Mouse (Mus musculus) adrenal gland (tissue): ENCODE measurements around the gene Rbm47.
"Not testable (repeated sequence)": the region's sequence is repeated elsewhere in the genome, so short reads cannot be mapped to it uniquely, and the experiment has no call there.

ENCODE experiments used
- intact Hi-C: fragments of 180-260 bp; cut with DNase I; formaldehyde crosslinking; loops from one replicate; pipeline ENCODE4 v1.15.1; 2025
- microRNA-seq, 2 experiments: library from miRNA; unstranded; fragments of <30 nt; microRNA quantifications; one replicate each; pipeline ENCODE4; 2019

Gene Rbm47

DNA sequence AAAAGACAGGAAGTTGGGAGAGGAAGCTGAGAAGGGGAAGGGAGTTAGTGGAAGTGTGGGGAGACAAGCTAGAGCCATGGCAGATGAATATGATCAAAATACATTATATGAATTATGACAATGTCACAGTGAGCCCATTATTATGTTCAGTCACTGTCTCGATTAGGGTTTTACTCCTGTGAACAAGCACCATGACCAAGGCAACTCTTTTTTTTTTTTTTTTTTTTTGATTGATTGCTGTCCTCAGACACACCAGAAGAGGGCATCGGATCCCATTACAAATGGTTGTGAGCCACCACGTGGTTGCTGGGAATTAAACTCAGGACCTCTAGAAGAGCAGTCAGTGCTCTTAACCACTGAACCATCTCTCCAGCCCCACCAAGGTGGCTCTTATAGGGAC is 185.9 kb downstream of the Rbm47 start:
- intact Hi-C loops, result not testable (repeated sequence)

GRCm38 (mm10) chr5:65986426-65986825 is 186.5 kb downstream of the Rbm47 start:
- intact Hi-C loops, result no loop called here

DNA sequence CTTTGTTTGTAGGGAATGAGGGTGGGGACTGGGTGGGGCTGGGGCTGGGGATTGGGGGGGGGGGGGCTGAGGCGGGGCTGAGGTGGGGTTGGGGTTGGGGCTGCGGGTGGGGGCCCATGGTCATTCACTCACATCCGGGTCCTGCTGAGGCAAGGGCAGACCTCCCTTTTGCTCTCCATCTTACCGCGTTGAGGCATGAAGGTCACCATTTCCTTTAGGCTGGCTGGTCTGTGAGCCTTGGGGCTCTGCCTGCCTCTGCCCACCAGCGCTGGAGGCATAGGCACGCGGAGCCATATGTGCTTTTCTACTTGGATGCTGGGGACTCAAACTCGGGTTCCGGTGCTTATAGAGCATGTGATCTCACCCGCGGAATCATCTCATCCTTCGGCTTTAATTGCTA is 197.2 kb downstream of the Rbm47 start:
- intact Hi-C loops, result no loop called here

DNA sequence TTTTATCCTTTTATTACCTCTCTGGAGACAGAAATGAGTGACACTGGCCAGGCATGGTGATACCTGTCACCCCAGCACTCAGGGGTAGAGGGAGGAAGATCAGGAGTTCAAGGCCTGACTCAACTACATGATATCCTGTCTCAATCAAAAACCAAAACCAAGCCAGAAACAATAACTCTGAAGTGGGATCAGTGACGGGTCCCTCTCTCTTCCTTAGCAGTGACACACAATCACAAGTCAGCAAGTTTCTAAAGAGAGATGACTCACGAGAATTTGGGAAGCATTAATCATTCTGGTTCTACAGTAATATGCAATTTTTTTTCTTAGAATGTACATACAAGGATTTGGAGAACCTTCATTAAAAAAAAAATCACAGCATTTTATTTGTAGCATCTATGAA is 199.7 kb downstream of the Rbm47 start:
- intact Hi-C loops, result no loop called here

- intact Hi-C loops, result no loop called here
Measured at GRCm38 (mm10) chr5:65968004-65968403, 204.9 kb downstream of the Rbm47 start.

DNA sequence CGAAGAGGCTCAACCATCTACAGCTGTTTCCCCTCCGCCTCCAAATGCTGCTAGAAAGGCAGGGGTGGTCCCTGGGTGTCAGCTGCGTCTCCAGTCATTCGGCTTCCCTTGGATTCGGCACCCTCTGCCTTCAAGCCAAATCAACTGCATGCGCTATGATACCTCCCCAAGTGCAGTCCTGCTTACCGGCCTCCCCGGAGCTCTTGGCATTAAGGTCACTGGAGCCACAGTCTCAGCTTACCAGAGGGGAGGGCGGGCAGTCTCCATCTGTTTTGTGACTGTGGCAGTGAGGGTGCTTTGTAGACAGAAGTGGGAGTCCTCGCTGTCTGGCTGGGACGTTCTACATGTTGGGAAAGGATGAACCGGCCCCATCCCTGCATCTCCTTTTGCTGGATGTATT is 205.8 kb downstream of the Rbm47 start:
- intact Hi-C loops, result no loop called here

Small RNAs within 50 kb of the gene (microRNA-seq; reads per million reads assigned to microRNA genes)
- gene Gm25952, result 0 reads per million in 2 experiments
